8 mouse cellular contexts compared by ENCODE assay signal in genomic region chr4:35226496-35226992, GRCm38 (mm10). TPM values are rescaled to one million over a fixed set of nuclear protein-coding genes. Genes with fewer than 3 reads are reported as not detected.
DNase-seq lines count a peak whose midpoint lies in the region; ATAC-seq and TF ChIP-seq lines count a peak whose summit lies in the region.

No protein-coding gene starts in this region.

- ATAC-seq in kidney, embryonic 16.5 days (ENCODE audit: low FRiP score, low TSS enrichment): no peak; the same call in 1 of the 2 replicates
- no peak; the same call in 1 of the 2 replicates for ATAC-seq in intestine, embryonic 15.5 days

- WGBS in kidney, embryonic 16.5 days: 14% methylated on average over 9 of the region's 9 CpGs
- 15% methylated on average over 9 of the region's 9 CpGs for WGBS in intestine, embryonic 15.5 days

- no peak for TF ChIP-seq CTCF in cortical plate, adult 2 months (IDR thresholded peaks at IDR 0.05; ENCODE audit: extremely low read depth, insufficient read depth, low read length)

- TF ChIP-seq POLR2A in cortical plate, adult 2 months (IDR thresholded peaks at IDR 0.05; ENCODE audit: extremely low read depth, insufficient read depth, low read length): no peak
- TF ChIP-seq POLR2A in myocyte (IDR thresholded peaks at IDR 0.05; ENCODE audit: insufficient read length, low read depth): no peak

- H3K4me2 ChIP-seq in kidney, embryonic 16.5 days (replicated peaks; ENCODE audit: low read depth, low read length): peak overlapping the region; percentile 81
- H3K4me2 ChIP-seq in intestine, embryonic 15.5 days (replicated peaks): peak overlapping the region; percentile 84
- H3K4me2 ChIP-seq in myocyte (ENCODE audit: low read depth): peak overlapping the region; percentile 94

- no peaks in the 10 kb centered on the region for H3K4me1 ChIP-seq in kidney, embryonic 16.5 days (ENCODE audit: insufficient read depth, low read length)
- 0 out of 2 replicates have a peak, but pooled peaks cover 1% of the 10 kb centered on the region for H3K4me1 ChIP-seq in cortical plate, adult 2 months (ENCODE audit: control insufficient read depth, insufficient read depth, low read length)
- no peaks in the 10 kb centered on the region for H3K4me1 ChIP-seq in intestine, embryonic 15.5 days (replicated peaks)

- no peaks in the 10 kb centered on the region for H3K36me3 ChIP-seq in kidney, embryonic 16.5 days (ENCODE audit: insufficient read depth, low read length)
- H3K36me3 ChIP-seq in intestine, embryonic 15.5 days: no peaks in the 10 kb centered on the region
- H3K36me3 ChIP-seq in myocyte (ENCODE audit: control insufficient read depth, insufficient read depth): no peaks in the 10 kb centered on the region

- H3K9ac ChIP-seq in kidney, embryonic 16.5 days (replicated peaks; ENCODE audit: low read length): peak overlapping the region; percentile 81
- peak overlapping the region; percentile 55 for H3K9ac ChIP-seq in intestine, embryonic 15.5 days

- DNase-seq in kidney, adult 9 months: no peak
- no peak for DNase-seq in thymus, adult 18-20 months
- DNase-seq in frontal cortex, postnatal 36 days (ENCODE audit: low spot score in 2 of 2): no peak
- DNase-seq in urinary bladder, adult 2 months (ENCODE audit: low spot score): no peak

- H3K79me2 ChIP-seq in myocyte (ENCODE audit: control insufficient read depth, insufficient read depth): peaks cover 27% of the 10 kb centered on the region

- H3K27ac ChIP-seq in kidney, embryonic 16.5 days (ENCODE audit: low read length): peak overlapping the region; percentile 82
- H3K27ac ChIP-seq in cortical plate, adult 2 months (ENCODE audit: insufficient read depth, low read length): peak overlapping the region; percentile 33; the same call in 1 of the 2 replicates
- H3K27ac ChIP-seq in intestine, embryonic 15.5 days: no peak overlapping the region

- H3ac ChIP-seq in myocyte (ENCODE audit: control insufficient read depth, insufficient read length): no peak overlapping the region

- H3K4me3 ChIP-seq in kidney, embryonic 16.5 days (ENCODE audit: low read length): peak overlapping the region; percentile 87
- H3K4me3 ChIP-seq in cortical plate, adult 2 months (ENCODE audit: insufficient read depth, low read length): peak overlapping the region; percentile 65
- H3K4me3 ChIP-seq in intestine, embryonic 15.5 days (replicated peaks): peak overlapping the region; percentile 86
- H3K4me3 ChIP-seq in myocyte: peak overlapping the region; percentile 81

- H3K27me3 ChIP-seq in kidney, embryonic 16.5 days (ENCODE audit: insufficient read depth, low read length): no peaks in the 10 kb centered on the region
- no peaks in the 10 kb centered on the region for H3K27me3 ChIP-seq in intestine, embryonic 15.5 days (replicated peaks)
- H3K27me3 ChIP-seq in myocyte (ENCODE audit: control insufficient read depth, insufficient read depth, insufficient read length): no peaks in the 10 kb centered on the region

- no peaks in the 10 kb centered on the region for H3K9me3 ChIP-seq in kidney, embryonic 16.5 days (ENCODE audit: low read length)
- H3K9me3 ChIP-seq in intestine, embryonic 15.5 days: no peaks in the 10 kb centered on the region

TF ChIP-seq in myocyte, 11 proteins besides CTCF, POLR2A, EP300 and RAD21:
- TF ChIP-seq MAX (IDR thresholded peaks at IDR 0.05; ENCODE audit: low read depth) (no peak), E2F4 (IDR thresholded peaks at IDR 0.05; ENCODE audit: insufficient read depth) (no peak), SRF (IDR thresholded peaks at IDR 0.05; ENCODE audit: control insufficient read depth, insufficient read length, low read depth) (no peak), MYOD1 (IDR thresholded peaks at IDR 0.05; ENCODE audit: control insufficient read depth in 1 of 3, insufficient read length in 2 of 3, low read depth in 2 of 3) (no peak), CEBPB (IDR thresholded peaks at IDR 0.05; ENCODE audit: insufficient read depth, poor library complexity, severe bottlenecking) (no peak), POLR2AphosphoS2 (IDR thresholded peaks at IDR 0.05; ENCODE audit: insufficient read length, low read depth) (no peak), REST (IDR thresholded peaks at IDR 0.05; ENCODE audit: insufficient read depth, insufficient read length) (no peak)

RNA-seq across cellular contexts. Expression of gene C9orf72, which starts 0.6 kb away (rescaled TPM):
- polyA plus RNA-seq in kidney, embryonic 16.5 days (2015; fragmentation: Nextera tagmentation; extraction: Ambion mirVana): 11.1 and 12.5 TPM in 2 replicates
- polyA plus RNA-seq in cortical plate, adult 2 months (2012; rRNA removed): 22.7 and 23.9 TPM in 2 replicates
- 11.7 and 11.9 TPM in 2 replicates for polyA plus RNA-seq in intestine, embryonic 15.5 days (2015; fragmentation: Nextera tagmentation; extraction: Ambion mirVana)
- polyA plus RNA-seq in myocyte (2012; fragmentation: generic; extraction: Trizol): 13.1 TPM
- 14.7 and 15.9 TPM in 2 replicates for polyA plus RNA-seq in urinary bladder, adult 2 months (2012; rRNA removed)
